Mouse (Mus musculus) embryonic fibroblast, embryonic 13.5 days (primary cell): ENCODE data around the gene Filip1. TPM values are rescaled to one million over a fixed set of nuclear protein-coding genes. Genes with fewer than 3 reads are reported as not detected.

Source experiments
- H3K27ac ChIP-seq: 2 replicates; pipeline ENCODE4 v1.5.1; 2012; ENCODE audit warnings: low read length, control low read depth, inconsistent platforms; ENCODE audit not compliant: insufficient read depth
- H3K4me1 ChIP-seq: 2 replicates; pipeline ENCODE4 v1.6.1; 2011; ENCODE audit warnings: low read length; ENCODE audit not compliant: control insufficient read depth, insufficient read depth
- H3K4me3 ChIP-seq: 2 replicates; pipeline ENCODE4 v1.5.1; 2011; ENCODE audit warnings: mild to moderate bottlenecking, control low read depth, low read length; ENCODE audit not compliant: insufficient read depth
- CTCF ChIP-seq: IDR thresholded peaks from 2 replicates; pipeline ENCODE4 v1.5.1; 2011; ENCODE audit warnings: mild to moderate bottlenecking, control low read depth, low read length, moderate library complexity, borderline replicate concordance; ENCODE audit not compliant: insufficient read depth
- POLR2A ChIP-seq: IDR thresholded peaks from 2 replicates; pipeline ENCODE4 v1.6.1; 2011; ENCODE audit warnings: low read depth, mild to moderate bottlenecking, control low read depth, low read length, moderate library complexity
- polyA plus RNA-seq: library from polyadenylated mRNA; stranded (reverse); fragments of >200 nt; gene quantifications from 2 replicates; pipeline ENCODE4 v1.2.4, GENCODE M21; 2011; ENCODE audit warnings: low read depth; ENCODE audit not compliant: missing spikeins, insufficient read length

Gene Filip1
- polyA plus RNA-seq, 1 experiment, result 0.23 TPM

DNA sequence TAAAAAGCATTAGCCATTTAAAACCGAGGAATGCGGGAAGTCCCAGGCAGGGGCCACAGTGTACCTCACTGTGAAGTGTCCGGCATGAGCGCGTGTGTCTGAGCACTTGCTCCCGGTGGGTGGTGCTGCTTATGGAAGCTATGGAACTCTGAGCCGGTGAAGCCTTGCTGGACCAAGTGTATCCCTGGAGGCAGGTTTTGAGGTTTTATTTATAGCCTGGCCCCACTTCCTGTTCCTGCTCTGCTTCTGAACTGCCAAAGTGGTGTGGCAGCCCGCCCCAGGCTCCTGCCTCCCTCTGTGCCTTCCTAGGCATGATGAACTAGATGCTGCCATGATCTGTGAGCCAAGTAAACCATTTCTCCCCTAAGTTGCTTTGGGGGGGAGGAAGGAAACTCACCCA lies 60.7 kb downstream of the Filip1 start:
- Histone ChIP-seq H3K4me1 (0 out of 2 replicates have a peak, but pooled peaks cover 4% of the 10 kb centered on the region), H3K4me3 (no peak overlapping the region), H3K27ac (no peak overlapping the region)
- TF ChIP-seq POLR2A (no peak), CTCF (no peak)

DNA sequence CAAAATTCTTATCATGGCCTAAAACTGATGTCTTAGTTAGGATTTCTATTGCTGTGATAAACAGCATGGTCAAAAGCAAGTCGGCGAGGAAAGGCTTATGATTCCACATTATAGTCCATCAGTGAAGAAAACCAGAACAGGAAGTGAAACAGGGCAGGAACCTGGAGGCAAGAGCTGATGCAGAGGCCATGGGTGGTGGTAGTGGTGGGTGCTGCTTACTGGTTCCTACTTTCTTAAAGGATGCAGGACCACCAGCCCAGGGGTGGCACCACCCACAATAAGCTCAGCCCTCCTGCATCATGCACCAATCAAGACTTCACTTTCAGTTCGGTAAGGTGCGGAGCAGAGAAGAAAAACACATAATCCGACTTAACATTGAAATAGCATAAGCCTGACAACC lies 61.3 kb downstream of the Filip1 start:
- Histone ChIP-seq H3K4me1 (0 out of 2 replicates have a peak, but pooled peaks cover 4% of the 10 kb centered on the region), H3K4me3 (no peak overlapping the region), H3K27ac (no peak overlapping the region)
- TF ChIP-seq POLR2A, result no peak

DNA sequence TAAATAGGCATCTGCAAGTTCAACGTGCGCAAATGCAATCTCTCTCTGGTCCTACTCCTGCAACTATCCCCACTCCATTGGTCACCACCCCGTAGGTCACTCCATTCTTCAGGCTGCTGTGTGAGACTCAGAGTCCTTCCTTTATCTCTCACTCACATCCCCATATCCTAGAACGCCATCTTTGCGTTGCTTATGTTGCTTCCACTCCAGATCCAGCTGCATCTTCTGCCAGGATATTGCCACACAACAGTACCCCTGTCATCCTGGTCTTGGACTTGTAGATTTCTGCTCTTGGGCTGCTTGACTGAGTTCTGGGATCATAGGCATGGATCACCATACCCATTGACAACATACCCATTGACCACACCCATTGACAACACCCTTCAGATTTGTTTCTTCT lies 62.0 kb downstream of the Filip1 start:
- H3K4me1 ChIP-seq, result 0 out of 2 replicates have a peak, but pooled peaks cover 4% of the 10 kb centered on the region
- no peak overlapping the region for H3K27ac ChIP-seq
- TF ChIP-seq CTCF (no peak), POLR2A (no peak)
- H3K4me3 ChIP-seq, result no peak overlapping the region

DNA sequence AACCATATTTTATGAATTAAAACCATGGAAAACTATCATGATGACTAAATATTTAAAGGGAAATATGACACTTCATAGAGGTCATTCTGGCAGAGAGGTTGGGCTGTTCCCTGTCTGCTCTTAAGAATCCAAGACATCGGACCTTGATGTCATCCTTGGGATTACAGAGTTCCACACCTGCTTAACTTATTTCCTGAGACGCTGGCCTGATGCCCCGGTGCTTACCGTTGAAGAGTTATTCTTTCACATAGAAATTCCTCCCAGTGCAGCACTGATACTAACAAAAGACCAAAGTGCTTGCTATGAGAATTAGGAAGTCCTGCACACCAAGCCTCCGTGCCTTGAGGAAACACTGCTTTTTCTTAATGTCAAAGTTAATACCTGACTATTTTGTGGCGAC lies 62.6 kb downstream of the Filip1 start:
- no peak for TF ChIP-seq POLR2A
- no peak overlapping the region for H3K4me3 ChIP-seq
- no peak overlapping the region for H3K27ac ChIP-seq
- H3K4me1 ChIP-seq, result 0 out of 2 replicates have a peak, but pooled peaks cover 4% of the 10 kb centered on the region

DNA sequence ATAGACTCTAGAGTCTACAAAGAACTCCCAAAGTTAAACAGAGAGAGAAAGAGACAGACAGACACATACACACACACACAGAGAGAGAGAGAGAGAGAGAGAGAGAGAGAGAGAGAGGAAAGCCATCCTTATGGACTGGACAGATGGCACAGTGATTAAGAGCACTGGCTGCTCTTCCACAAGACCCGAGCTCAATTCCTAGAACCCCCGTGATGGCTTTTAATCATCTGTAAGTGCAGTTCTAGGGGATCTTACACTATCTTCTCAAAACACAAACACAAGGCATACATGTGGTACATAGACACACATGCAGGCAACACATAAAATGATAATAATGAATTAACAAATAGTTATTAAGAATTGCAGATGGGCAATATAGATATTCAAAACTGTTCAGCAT lies 64.3 kb downstream of the Filip1 start:
- Histone ChIP-seq H3K4me3 (no peak overlapping the region), H3K27ac (no peak overlapping the region), H3K4me1 (0 out of 2 replicates have a peak, but pooled peaks cover 4% of the 10 kb centered on the region)
- no peak for TF ChIP-seq POLR2A
- TF ChIP-seq CTCF, result no peak

DNA sequence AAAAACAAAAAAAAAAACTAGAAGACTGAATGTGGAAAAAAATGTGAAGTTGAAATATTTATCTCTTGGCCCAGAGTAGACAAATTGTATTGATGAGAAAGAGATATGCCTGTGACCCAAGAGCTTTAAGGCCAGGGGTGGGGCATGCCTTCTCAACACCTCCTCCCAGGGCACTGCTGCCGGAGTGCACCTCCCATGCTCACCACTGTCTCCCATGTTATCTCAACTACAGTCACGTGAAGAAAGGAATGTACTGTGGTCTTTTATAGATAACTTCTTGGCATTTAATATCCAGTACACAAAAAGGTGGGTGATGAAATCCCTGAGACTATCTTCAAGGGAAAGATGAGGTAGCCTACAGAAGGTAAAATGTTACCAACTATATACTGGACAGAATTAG lies 64.7 kb downstream of the Filip1 start:
- no peak overlapping the region for H3K4me3 ChIP-seq
- H3K27ac ChIP-seq, result no peak overlapping the region
- H3K4me1 ChIP-seq, result 0 out of 2 replicates have a peak, but pooled peaks cover 4% of the 10 kb centered on the region
- TF ChIP-seq CTCF (no peak), POLR2A (no peak)

DNA sequence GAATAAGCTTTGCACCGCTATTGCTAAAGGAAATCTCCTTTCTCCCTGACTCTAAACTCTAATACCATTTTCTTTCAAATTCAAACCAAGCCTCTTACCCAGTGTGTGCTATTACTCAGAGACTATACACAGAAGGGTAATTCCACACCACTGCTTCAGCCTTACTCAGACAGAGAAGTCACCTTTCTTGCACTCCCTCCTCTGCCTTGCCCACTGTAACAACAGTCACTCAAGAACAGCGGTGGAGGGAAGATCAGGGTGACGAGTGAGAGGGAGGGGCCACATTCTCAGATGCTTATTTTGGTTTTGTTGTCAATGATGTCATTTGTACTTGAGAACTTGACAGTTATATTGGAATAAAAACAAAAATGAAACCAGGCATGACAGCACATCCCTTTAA lies 65.2 kb downstream of the Filip1 start:
- Histone ChIP-seq H3K4me3 (no peak overlapping the region), H3K27ac (no peak overlapping the region), H3K4me1 (0 out of 2 replicates have a peak, but pooled peaks cover 4% of the 10 kb centered on the region)
- no peak for TF ChIP-seq POLR2A
- TF ChIP-seq CTCF, result no peak

DNA sequence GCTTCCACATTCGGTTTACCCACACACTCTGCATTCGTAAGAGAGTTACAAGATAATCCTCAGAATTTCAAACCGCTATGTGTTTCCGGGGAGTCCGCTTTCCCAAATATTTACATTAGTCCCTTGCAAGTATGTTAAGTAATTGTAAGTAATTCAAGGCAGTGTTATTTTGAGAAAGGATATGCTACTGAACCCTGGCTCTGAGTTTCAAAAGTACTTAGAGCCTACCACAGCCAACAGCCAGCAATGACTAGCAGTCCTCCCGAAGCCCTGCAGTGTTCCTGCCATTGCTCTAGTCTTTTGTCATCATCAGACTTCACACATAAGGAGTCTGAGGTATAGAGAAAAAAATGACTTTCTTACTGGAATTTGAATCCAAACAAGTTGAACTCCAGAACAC lies 67.8 kb downstream of the Filip1 start:
- H3K27ac ChIP-seq, result no peak overlapping the region
- no peak overlapping the region for H3K4me3 ChIP-seq
- H3K4me1 ChIP-seq, result no peaks in the 10 kb centered on the region
- TF ChIP-seq POLR2A (no peak), CTCF (no peak)

DNA sequence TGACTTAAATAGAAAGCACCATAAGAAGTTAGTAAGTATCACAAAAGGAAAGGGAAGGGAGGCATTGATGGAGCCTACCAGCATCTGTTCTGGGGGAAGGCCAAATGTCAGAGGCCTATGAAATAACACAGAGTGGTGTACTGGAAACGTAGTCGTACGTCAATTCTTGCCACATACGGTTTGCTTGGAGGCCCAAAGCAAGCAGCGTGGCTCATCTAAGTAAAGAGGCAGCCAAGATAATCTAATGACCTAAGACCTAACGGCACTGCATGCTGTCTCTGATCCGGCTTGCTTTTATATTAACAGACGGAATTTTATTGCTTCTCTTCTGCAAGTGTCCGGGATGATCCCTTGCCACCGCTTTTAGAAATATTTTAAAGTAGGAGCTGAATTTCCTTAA lies 68.7 kb downstream of the Filip1 start:
- TF ChIP-seq POLR2A, result no peak
- no peak for TF ChIP-seq CTCF
- H3K27ac ChIP-seq, result no peak overlapping the region
- H3K4me3 ChIP-seq, result no peak overlapping the region
- H3K4me1 ChIP-seq, result no peaks in the 10 kb centered on the region

DNA sequence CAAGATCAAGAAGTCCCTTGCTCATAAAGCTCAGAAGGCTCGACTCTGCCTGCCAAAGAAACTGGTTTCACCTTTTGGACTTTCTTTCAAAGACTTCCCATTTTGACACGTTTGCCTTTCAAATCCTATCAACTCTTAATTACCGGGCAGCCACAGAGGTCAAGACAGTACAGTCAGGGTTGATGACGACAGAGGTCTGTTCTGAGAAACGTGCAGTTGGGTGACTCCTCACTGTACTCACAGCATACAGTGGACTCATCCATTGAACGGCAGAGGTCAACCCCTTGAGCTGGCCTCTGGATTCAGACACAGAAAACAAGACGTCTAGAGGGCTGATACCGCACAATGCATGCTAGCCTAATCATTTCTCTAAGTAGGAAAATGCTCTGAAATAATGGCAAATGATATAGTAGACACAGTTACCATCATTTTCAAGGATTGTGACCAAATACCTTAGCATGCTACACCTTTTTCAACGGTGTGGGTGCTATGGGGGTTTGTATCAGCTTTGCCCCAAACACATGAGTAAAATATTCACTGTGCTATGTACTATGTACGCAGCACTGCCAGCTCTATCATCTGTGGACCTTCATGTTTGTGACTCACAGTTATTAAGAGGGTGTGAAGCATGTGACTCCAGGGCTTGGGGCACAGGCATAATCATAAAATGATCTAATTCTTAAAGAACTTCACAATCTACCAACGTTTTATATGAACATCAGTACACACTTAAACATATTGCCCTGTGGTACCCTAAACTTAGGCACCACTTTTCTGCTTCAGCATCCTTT lies 74.0 kb downstream of the Filip1 start:
- H3K27ac ChIP-seq, result no peak overlapping the region
- TF ChIP-seq POLR2A (no peak), CTCF (no peak)
- no peak overlapping the region for H3K4me3 ChIP-seq
- H3K4me1 ChIP-seq, result no peaks in the 10 kb centered on the region
